Mouse (Mus musculus) bone marrow, adult 2 months (tissue): ENCODE results near the gene Rapgef5. TPM values are rescaled to one million over a fixed set of nuclear protein-coding genes. Genes with fewer than 3 reads are reported as not detected.

Source experiments
- H3K27ac ChIP-seq: fragments of 200-500 bp; 2 replicates; pipeline ENCODE4 v1.5.1; 2012; ENCODE audit warnings: low read depth, mild to moderate bottlenecking, control low read depth, inconsistent platforms, low read length; ENCODE audit not compliant: control insufficient read depth, poor library complexity, insufficient read depth
- H3K4me1 ChIP-seq: fragments of 200-500 bp; 2 replicates; pipeline ENCODE4 v1.6.1; 2011; ENCODE audit warnings: low read length; ENCODE audit not compliant: control insufficient read depth, insufficient read depth
- H3K4me3 ChIP-seq: fragments of 200-500 bp; replicated peaks from 2 replicates; pipeline ENCODE3; 2011; ENCODE audit warnings: mild to moderate bottlenecking, low read depth, low read length, control low read depth; ENCODE audit not compliant: control insufficient read depth
- CTCF ChIP-seq: fragments of 200-500 bp; IDR thresholded peaks from 2 replicates; pipeline ENCODE4 v1.5.1; 2011; ENCODE audit warnings: low read length, control low read depth; ENCODE audit not compliant: control insufficient read depth, insufficient read depth
- POLR2A ChIP-seq: fragments of 200-500 bp; IDR thresholded peaks from 2 replicates; pipeline ENCODE4 v1.6.1; 2011; ENCODE audit warnings: low read depth, mild to moderate bottlenecking, control low read depth, low read length, borderline replicate concordance; ENCODE audit not compliant: control insufficient read depth
- WGBS: fragments of 180-500 bp; shearing (Covaris S2); methylation state at CpG from one replicate; pipeline ENCODE4 v1.1.7; 2018; 5-methylcytosine and 5-hydroxymethylcytosine counted together
- polyA plus RNA-seq: library from polyadenylated mRNA; stranded (reverse); fragments of >200 nt; gene quantifications from 2 replicates; pipeline ENCODE4 v1.2.4, GENCODE M21; 2011; ENCODE audit warnings: low replicate concordance; ENCODE audit not compliant: missing spikeins, insufficient read depth, insufficient read length

Rapgef5 gene
- polyA plus RNA-seq, 1 experiment = 3.2 TPM

- H3K4me1 ChIP-seq = no peaks in the 10 kb centered on the region; the same call in 1 of the 2 replicates
- H3K27ac ChIP-seq = no peak overlapping the region
- 73% methylated on average over 11 of the region's 11 CpGs for WGBS
- TF ChIP-seq CTCF (no peak), POLR2A (no peak)
- no peak overlapping the region for H3K4me3 ChIP-seq
These were observed 2.9 kb upstream of the Rapgef5 start for GRCm38 (mm10) chr12:117513150-117513932.

GRCm38 (mm10) chr12:117517275-117517936 is 1.1 kb downstream of the Rapgef5 start:
- WGBS = 19% methylated on average over 14 of the region's 14 CpGs
- H3K27ac ChIP-seq = no peak overlapping the region
- TF ChIP-seq POLR2A = no peak
- no peak for TF ChIP-seq CTCF
- H3K4me1 ChIP-seq = no peaks in the 10 kb centered on the region; the same call in 1 of the 2 replicates
- no peak overlapping the region for H3K4me3 ChIP-seq

DNA sequence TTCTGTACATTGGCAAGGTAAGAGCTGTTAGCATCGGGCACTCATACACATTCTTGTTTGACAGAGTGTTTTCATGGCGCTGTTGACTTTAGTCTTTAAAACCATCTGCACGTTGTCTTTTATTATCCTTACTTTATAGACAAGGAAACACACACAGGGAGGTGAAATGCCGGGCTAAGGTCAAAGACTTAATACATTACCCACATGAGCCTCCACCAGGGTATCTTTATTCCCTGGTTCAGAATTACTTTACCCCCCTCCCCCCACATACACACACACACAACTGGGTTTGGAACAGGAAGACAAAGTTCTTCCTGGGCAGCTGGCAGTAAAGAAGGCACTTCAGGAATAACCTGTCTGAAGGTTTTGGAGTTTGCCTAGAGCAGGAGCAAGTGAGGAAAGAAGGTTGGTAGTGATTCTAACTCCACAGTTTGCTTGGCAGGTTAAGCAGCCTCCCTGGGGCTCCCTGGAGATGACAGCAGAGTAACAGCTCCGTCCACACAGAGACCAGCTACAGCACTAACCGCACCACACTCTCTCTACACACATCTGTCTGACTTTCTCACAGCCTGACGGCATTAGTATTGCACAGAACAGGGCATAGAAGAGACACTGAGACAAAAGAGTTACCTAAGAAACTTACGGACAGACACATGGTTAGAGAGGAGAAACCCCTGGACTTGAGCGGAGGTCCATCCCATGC is 8.2 kb downstream of the Rapgef5 start:
- Histone ChIP-seq H3K27ac (no peak overlapping the region), H3K4me1 (no peaks in the 10 kb centered on the region), H3K4me3 (no peak overlapping the region)
- WGBS = 78% methylated on average over 9 of the region's 9 CpGs
- no peak for TF ChIP-seq POLR2A
- TF ChIP-seq CTCF = no peak

DNA sequence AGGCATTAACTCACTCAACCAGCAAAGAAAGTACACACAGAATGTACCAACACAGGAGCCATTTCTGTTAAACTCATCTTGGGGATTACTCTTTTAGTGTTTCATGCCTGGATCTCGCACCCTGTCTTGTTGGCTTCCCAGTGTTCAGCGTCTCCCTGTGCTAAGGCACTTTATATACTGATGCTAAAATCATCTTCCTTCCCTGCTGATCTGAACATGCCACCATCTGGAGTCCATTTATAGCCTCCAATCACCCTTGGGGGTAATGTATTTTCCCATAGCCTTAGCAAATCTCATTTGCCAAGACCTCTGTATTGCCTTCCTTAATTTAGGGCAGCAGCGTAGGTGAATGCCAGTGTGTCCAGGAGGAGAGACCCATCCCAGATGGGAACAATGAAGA is 11.6 kb downstream of the Rapgef5 start:
- WGBS = 87% methylated on average over 3 of the region's 3 CpGs
- Histone ChIP-seq H3K27ac (no peak overlapping the region), H3K4me1 (no peaks in the 10 kb centered on the region), H3K4me3 (no peak overlapping the region)
- TF ChIP-seq CTCF = no peak
- TF ChIP-seq POLR2A = no peak

DNA sequence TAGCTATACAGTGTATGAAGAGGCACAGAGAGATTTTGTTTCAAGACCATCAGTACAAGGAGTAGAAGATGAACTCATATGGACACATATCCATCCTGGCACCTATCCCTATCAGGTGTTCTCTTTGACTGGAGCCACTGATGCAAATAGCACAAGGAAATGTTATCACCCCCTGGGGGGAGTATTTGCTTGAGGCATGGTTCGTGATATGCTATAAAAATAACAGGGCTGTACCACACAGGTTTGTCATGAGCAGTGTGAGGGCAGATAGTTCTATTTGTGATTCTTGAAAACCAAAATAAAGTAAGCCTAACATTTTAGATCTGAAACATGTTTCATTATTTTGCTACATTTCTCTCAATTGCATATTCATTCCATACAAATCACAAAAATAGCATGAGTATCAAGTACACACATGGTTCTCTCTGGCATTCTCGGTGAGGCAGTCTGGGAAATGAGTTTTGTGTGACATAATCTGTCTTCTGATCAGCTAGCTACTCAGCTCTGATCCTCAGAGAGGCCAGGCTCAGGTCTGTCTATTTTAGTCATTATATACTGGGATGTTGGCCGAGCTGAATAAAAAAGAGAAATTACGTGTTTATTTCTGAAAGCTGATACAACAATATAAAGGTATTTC is 12.3 kb downstream of the Rapgef5 start:
- Histone ChIP-seq H3K27ac (no peak overlapping the region), H3K4me1 (no peaks in the 10 kb centered on the region), H3K4me3 (no peak overlapping the region)
- TF ChIP-seq CTCF (no peak), POLR2A (no peak)
- 71% methylated on average over 4 of the region's 4 CpGs for WGBS

GRCm38 (mm10) chr12:117531106-117531505 is 14.8 kb downstream of the Rapgef5 start:
- 80% methylated on average over 4 of the region's 4 CpGs for WGBS
- Histone ChIP-seq H3K4me1 (no peaks in the 10 kb centered on the region), H3K4me3 (no peak overlapping the region), H3K27ac (no peak overlapping the region)
- TF ChIP-seq POLR2A = no peak
- no peak for TF ChIP-seq CTCF

- TF ChIP-seq POLR2A = no peak
- TF ChIP-seq CTCF = no peak
- H3K4me3 ChIP-seq = peak overlapping the region; percentile 56
- no peak overlapping the region; the same call in 1 of the 2 replicates for H3K27ac ChIP-seq
- 9% methylated on average over 64 of the region's 64 CpGs for WGBS
- no peaks in the 10 kb centered on the region for H3K4me1 ChIP-seq
These were observed 17.2 kb downstream of the Rapgef5 start for GRCm38 (mm10) chr12:117533176-117534086.
